Mouse (Mus musculus) kidney, adult 2 months (tissue): ENCODE data around the gene Tpcn1.

Experiments used
- CTCF ChIP-seq: fragments of 200-500 bp; conservative IDR thresholded peaks from 2 replicates; pipeline ENCODE4 v1.5.1; 2011; ENCODE audit warnings: low read depth, mild to moderate bottlenecking, control low read depth, low read length, moderate library complexity, mixed read lengths; ENCODE audit not compliant: insufficient read depth, insufficient read length
- POLR2A ChIP-seq: fragments of 200-500 bp; IDR thresholded peaks from one replicate; pipeline ENCODE4 v1.6.1; 2011; ENCODE audit warnings: low read depth, low read length, control low read depth

DNA sequence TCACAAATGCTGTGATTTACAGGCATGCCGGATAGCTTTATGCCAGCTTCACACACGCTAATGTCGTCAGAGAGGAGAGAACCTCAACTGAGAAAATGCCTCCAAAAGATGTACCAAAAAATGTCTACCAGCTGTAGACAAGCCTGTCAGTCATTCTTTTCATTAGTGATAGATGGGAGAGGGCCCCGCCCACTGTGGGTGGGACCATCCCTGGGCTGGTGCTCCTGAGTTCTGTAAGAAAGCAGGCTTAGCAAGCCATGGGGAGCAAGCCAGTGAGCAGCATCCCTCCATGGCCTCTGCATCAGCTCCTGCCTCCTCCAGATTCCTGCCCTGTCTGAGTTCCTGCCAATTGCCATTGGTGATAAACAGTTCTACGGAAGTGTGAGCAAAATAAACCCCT is 47.2 kb upstream of the Tpcn1 start:
- TF ChIP-seq CTCF (no peak), POLR2A (no peak)
